ENCODE assay signal across 11 mouse cellular contexts in genomic region chr19:18758916-18759315, GRCm38 (mm10). TPM values are rescaled to one million over a fixed set of nuclear protein-coding genes. Genes with fewer than 3 reads are reported as not detected.
A peak's percentile ranks its signal among the peaks of the same experiment; 100 is the strongest.
DNase-seq lines count a peak whose midpoint lies in the region; ATAC-seq lines count a peak whose summit lies in the region.
"Had no signal": no experiment of that assay in that cellular context is flagged by ENCODE, and none has a peak within 500 bp of the region (broad histone marks: within the 10 kb centered on the region; RNA-seq: fewer than 3 reads in every experiment).

No protein-coding gene starts in this region.

- H3K9me3 ChIP-seq in intestine, embryonic 16.5 days (ENCODE audit: control insufficient read depth, low read length) = no peaks in the 10 kb centered on the region

- H3K4me3 ChIP-seq in intestine, embryonic 16.5 days (ENCODE audit: low read length) = no peak overlapping the region

- H3K4me2 ChIP-seq in intestine, embryonic 16.5 days (ENCODE audit: low read depth, low read length) = no peak overlapping the region

- 57% methylated on average over 9 of the region's 9 CpGs for WGBS in intestine, embryonic 16.5 days

- no peaks in the 10 kb centered on the region for H3K27me3 ChIP-seq in intestine, embryonic 16.5 days (replicated peaks; ENCODE audit: control insufficient read depth, insufficient read depth, low read length)

- no peak overlapping the region for H3K27ac ChIP-seq in intestine, embryonic 16.5 days (ENCODE audit: low read length)

- ATAC-seq in intestine, embryonic 16.5 days = no peak
- ATAC-seq: inflammation-experienced regulatory T-cells, adult 6 months had no signal

- H3K4me1 ChIP-seq in intestine, embryonic 16.5 days (ENCODE audit: control insufficient read depth, insufficient read depth, low read length) = no peaks in the 10 kb centered on the region

- no peaks in the 10 kb centered on the region for H3K36me3 ChIP-seq in intestine, embryonic 16.5 days (ENCODE audit: control insufficient read depth, insufficient read depth, low read length)

- no peak overlapping the region for H3K9ac ChIP-seq in intestine, embryonic 16.5 days (ENCODE audit: low read depth, low read length)

- peak; percentile 80 for DNase-seq in heart, adult 11 months
- DNase-seq in heart, adult 8-10 months (ENCODE audit: low spot score) = no peak
- peak; percentile 8 for DNase-seq in ovary, postnatal 36 days (ENCODE audit: low spot score)
- DNase-seq in ovary, adult 18-20 months (ENCODE audit: low spot score) = no peak
- peak; percentile 32 to 57 for DNase-seq in kidney, postnatal 4 days
- DNase-seq in urinary bladder, postnatal 25 days (ENCODE audit: low spot score) = no peak
- no peak for DNase-seq in cerebellum, postnatal 36 days
- DNase-seq: cerebellum, adult 8-10 months; gastrocnemius, postnatal 25 days had no signal

RNA-seq across cellular contexts. Expression of gene Trpm6, which starts 9.1 kb away (rescaled TPM):
- under 1 TPM; 0.05 to 0.22 (median 0.07) TPM for total RNA-seq in heart, adult 8-10 months (2022)
- polyA plus RNA-seq in intestine, embryonic 16.5 days (2015; fragmentation: Nextera tagmentation; extraction: Ambion mirVana) = 0.07 and 0.11 TPM in 2 replicates

RNA-seq across cellular contexts. Expression of gene D030056L22Rik, which starts 45.9 kb away (rescaled TPM):
- 10 to 100 TPM in 3 of 4 experiments, 1 to 10 TPM in 1; 8.9 to 12.1 (median 11.4) TPM for total RNA-seq in heart, adult 8-10 months (2022)
- 16.9 and 17.6 TPM in 2 replicates for polyA plus RNA-seq in intestine, embryonic 16.5 days (2015; fragmentation: Nextera tagmentation; extraction: Ambion mirVana)

Comparison
In these comparisons a context has a peak if more than half of its experiments do, and no peak if none do; other contexts are left out.
1. DNase-seq: peak in heart, adult 11 months (single experiment), ovary, postnatal 36 days (single experiment) and kidney, postnatal 4 days (2 of 2); none in heart, adult 8-10 months (single experiment), ovary, adult 18-20 months (single experiment), urinary bladder, postnatal 25 days (single experiment) and cerebellum, postnatal 36 days (0 of 2).